Mouse (Mus musculus): ENCODE data around the gene Neb. TPM values are rescaled to one million over a fixed set of nuclear protein-coding genes. Genes with fewer than 3 reads are reported as not detected.

Gene Neb
- total RNA-seq, 2 experiments from 2014 or later: 0.02 to 0.29 TPM

GRCm38 (mm10) chr2:52377706-52378447 is 397 bp downstream of the Neb start:
- ATAC-seq (replicated peaks; ENCODE audit: poor library complexity): no peak

DNA sequence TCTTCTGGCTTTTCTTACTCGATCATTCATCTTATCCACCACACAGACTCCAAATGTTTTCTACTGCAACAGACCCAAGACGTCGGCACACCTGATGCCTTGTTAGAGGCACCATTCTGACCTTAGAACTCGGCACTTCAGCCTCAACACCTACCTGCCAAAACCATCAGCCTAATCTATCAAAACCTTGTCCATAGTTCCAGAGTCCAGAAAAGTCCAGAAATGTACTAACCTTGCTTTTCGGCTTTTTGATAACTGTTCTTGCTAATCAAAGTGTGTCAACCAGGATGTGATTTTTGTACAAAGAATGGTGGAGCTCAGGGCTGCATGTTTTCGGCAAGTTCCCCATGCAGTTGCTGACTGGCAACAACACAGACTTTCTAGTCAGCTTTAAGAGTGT is 3.6 kb downstream of the Neb start:
- ATAC-seq (replicated peaks; ENCODE audit: poor library complexity): no peak

DNA sequence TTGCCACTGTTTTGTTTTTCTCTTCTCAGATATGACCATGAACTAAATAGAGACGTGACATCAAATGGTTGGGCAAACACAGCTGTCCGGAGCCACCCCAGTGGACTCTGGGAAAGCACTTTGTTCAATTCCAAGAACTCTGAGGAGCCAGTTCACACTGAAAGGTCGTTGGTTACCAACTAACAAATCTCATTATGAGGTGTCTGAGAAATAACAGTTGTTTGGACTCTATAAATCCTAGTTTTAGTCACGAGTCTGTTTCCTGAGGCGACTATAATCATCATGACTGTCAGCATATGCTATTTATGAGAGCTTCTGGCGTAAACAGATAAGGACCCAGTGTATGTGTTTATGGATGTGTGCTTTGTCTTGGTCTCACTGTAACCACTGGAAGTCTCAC is 5.8 kb downstream of the Neb start:
- ATAC-seq (replicated peaks; ENCODE audit: poor library complexity): no peak

GRCm38 (mm10) chr2:52372080-52372479 is 6.2 kb downstream of the Neb start:
- ATAC-seq (replicated peaks; ENCODE audit: poor library complexity): no peak

- ATAC-seq (replicated peaks; ENCODE audit: poor library complexity): no peak
Measured at GRCm38 (mm10) chr2:52371066-52371465, 7.2 kb downstream of the Neb start.

DNA sequence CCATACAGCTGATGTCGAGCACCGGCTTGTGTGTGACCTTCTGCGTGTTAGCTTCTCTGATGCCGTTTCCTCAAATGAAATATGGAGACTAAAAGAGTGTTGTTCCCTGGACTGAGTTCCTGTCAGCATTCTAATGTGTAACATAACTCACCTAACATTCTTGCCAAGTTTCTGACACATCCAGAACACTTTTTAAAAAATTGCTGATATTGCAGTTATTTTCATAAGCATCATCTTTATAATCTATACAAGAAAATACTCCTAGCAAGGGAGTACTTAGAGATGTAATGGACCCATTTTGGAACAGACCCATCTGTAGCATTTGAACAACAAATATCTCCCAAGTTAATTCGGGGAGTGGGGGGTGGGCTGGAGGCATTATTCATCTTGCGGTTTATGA is 8.7 kb downstream of the Neb start:
- no peak for ATAC-seq (replicated peaks; ENCODE audit: poor library complexity)

DNA sequence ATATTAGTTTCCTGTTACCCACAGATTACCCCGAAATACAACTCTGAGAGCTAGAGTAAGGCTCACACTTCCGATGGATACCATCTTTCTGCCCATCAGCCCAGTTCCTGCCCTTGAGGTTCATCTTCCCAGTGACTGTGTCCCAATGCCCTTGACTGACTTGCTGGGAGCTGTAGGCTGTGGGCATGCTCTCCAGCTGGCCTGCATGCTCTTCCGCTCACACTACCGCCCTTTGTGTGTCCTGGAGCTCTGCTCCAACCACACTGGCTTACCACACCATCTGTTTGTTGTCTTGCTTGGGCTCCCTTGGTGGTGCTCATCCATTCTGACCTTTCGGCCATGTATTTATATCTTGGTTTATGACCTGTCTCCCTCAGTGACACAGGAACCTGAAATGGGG is 10.6 kb downstream of the Neb start:
- no peak for ATAC-seq (replicated peaks; ENCODE audit: poor library complexity)

DNA sequence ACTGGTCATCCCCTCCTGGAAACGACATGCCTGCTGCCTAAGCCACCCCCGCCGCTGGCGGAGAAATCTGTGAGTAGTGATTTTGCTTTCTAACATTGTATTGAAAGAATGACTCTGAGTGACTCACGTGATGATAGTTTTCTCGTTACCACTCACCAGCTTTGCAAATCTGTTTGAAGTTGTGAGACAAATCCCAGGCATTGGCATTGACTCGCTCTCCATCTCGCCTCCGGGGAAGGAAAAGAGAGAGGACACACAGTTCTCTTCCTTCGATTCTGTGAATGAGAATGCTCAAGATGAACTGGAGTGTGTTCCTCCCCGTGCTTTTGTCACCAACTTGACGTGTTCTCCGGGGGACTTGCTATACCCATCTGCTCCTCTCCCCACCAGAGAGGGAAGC is 11.0 kb downstream of the Neb start:
- ATAC-seq (replicated peaks; ENCODE audit: poor library complexity): no peak

- ATAC-seq (replicated peaks; ENCODE audit: poor library complexity): no peak
Measured at GRCm38 (mm10) chr2:52361086-52361485, 17.2 kb downstream of the Neb start.

GRCm38 (mm10) chr2:52359722-52360121 is 18.6 kb downstream of the Neb start:
- no peak for ATAC-seq (replicated peaks; ENCODE audit: poor library complexity)

DNA sequence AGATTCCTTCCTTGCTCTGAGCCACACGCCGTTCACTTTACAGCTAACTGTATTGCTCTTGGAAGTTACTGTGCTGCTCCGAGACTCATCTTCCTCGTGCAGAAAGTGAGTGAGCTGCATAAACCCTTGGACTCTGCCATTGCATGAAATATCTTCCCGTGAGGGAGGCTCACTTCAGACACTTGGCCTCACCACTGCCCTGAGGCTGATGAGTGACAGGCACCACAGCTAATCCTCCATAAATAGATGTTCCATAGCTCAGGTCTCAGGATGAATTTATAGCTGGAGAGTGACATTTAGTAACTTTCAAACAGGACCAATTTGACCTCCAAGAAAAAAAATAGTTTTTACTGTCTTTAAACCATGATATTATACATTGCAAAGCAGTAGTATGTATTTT is 20.1 kb downstream of the Neb start:
- ATAC-seq (replicated peaks; ENCODE audit: poor library complexity): no peak

- ATAC-seq (replicated peaks; ENCODE audit: poor library complexity): no peak
Measured at GRCm38 (mm10) chr2:52351029-52351428, 27.2 kb downstream of the Neb start.

DNA sequence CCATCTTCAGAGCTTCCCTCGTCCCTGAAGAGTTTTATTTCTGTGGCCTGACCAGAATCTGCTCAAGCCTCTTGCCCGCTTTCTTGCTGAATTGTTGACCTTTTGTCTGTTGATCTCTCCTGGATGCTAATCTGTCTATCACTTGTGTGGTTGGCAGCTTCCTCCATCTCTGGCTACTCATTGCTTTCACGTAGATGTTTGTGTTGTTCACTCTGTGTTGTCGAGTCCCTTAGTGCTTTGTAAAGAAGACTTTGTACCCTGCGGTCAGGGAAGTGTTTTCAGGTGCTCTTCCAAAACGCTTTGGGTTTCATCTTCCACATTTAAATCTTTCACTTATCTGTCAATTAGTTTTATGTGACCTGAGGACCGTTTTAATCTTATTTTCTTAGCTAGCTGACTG is 37.3 kb downstream of the Neb start:
- ATAC-seq (replicated peaks; ENCODE audit: poor library complexity): no peak

DNA sequence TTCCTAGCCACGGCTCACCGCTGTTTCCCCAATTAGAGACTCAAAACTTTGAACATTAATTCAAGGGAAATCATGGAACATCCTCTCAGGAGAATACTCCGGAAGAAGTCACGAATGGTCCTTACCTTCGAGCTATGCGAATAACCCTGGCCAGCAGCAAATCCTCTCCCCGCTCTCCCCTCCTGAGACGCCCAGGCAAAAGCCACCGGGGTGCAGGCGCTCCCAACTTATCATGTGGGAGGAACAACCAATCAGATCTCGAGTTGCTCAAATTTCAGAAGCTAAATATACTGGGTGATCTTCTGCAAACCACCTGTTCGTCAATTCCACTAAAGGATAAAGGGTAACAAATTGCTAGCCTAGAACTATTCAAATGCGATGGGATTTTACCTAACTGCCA is 42.7 kb downstream of the Neb start:
- no peak for ATAC-seq (replicated peaks; ENCODE audit: poor library complexity)

DNA sequence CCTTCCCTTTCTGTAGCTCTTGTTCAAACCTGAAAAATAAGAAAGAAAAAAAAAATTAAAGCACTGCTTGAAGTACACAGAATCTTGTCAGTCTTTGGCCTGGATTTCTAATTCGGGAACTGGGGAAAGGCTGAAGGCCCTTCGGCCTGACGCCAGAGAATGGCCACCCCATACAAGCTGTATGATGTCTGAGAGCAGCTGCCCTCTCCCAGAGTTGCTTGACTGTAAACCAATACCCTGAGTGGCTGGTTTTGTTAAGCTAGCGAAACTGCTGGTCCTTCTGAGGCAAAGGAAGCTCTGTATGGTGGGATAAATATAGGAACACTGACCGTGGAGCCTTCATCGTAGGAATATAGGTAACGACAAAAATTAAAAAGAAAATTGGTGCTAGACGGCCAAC is 43.2 kb downstream of the Neb start:
- no peak for ATAC-seq (replicated peaks; ENCODE audit: poor library complexity)

DNA sequence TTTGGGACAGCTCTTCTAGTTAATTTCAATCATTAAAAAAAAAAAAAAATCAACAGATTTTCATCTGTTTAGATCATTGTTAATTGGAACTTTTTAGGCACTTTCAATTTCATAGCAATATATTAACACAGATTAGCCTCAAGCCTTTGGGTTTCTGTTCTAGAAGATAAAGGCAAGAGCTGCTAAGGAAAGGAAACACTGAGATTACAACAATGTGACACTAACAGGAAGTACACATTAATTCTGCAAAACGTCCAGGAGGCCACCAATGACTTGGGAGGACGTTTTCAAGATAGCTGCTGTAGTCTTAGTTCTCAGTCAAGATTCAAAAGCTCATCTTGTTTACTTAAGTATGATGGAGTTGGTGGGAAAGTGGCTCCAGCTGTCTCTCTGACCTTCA is 44.7 kb downstream of the Neb start:
- ATAC-seq (replicated peaks; ENCODE audit: poor library complexity): peak; percentile 46; the same call in 1 of the 2 replicates

DNA sequence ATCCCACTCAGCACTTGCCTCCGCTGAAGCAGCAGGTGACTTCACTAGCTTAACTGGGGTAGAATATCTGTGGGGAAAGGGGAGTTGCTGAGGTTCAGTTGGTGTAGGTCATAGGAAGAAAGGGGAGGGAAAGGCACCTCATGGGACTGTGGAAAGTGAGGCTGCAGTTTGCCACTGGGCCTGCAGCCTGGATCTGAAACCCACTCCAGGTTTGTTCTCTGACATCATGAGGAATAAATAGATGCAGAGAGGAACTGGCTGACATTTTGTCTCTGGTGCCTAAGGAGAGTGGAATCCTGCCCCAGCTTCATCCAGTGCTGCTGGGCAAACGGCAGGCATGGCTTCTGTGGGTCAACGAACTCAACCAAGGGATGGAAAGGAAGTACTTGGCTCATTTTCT is 46.5 kb downstream of the Neb start:
- no peak for ATAC-seq (replicated peaks; ENCODE audit: poor library complexity)

DNA sequence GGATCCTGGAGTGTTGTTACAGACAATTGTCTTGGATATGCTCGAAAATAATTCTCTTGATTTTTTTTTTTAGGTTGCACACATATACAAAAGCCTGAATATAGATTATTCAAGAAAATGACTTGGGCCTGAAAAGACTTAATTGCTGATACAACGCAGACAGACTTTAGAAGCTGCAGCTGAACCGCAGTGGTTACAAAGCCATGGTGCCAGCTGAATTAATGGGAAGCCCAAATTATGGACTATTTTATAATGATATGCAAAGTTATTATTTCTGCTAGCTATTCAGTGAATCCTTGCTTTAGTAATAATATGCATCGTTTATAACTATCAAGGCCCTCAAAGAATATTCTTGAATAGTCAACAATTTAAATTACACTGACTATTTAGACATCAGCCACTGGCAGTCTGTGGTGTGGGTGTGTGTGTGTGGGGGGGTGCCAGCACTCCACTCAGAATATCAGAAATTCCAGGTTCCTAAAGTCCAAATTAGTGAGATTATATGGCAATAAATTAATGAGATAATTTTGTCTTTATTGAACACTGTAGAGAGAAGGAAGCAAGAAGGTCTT is 50.9 kb downstream of the Neb start:
- no peak for ATAC-seq (replicated peaks; ENCODE audit: poor library complexity)

DNA sequence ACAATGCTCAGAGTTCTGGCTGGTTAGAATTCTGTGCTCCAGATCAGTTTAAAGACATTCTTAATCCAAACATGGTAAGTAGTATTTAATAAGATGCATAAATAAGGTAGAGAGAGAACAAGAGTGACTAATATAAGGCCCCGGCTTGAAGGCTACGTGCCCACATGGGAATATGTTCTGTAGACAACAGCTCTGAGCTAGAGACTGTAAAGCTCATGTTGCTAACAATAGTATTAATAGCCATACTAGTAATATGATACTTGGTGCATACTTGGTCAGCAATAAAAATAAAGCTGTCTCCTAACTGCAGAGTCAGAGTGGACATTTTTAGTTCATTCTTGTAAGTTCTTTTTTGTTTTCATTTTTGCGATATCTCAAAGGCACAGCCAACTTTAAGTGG is 56.4 kb downstream of the Neb start:
- ATAC-seq (replicated peaks; ENCODE audit: poor library complexity): no peak

GRCm38 (mm10) chr2:52320175-52320574 is 58.1 kb downstream of the Neb start:
- no peak for ATAC-seq (replicated peaks; ENCODE audit: poor library complexity)

- ATAC-seq (replicated peaks; ENCODE audit: poor library complexity): peak; percentile 81
Measured at GRCm38 (mm10) chr2:52319020-52319567, 59.2 kb downstream of the Neb start.

DNA sequence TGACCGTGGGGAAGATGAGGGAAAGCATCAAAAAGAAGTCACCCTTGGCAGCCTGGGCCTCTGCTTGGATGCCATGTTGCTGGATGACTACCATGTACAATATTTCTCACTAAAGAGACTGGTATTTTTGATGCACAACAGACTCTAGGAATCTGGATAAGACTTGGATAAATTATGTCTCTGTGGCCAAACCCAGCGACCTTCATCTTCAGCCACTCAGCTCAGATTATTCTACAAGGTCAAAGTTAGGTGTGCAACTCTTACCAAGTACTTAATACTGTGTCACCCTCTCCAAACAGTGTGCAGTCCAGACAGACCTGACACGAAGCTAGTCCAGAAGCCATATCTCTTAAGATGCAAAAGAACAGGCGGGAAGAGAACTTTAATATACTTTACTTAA is 60.8 kb downstream of the Neb start:
- ATAC-seq (replicated peaks; ENCODE audit: poor library complexity): no peak

DNA sequence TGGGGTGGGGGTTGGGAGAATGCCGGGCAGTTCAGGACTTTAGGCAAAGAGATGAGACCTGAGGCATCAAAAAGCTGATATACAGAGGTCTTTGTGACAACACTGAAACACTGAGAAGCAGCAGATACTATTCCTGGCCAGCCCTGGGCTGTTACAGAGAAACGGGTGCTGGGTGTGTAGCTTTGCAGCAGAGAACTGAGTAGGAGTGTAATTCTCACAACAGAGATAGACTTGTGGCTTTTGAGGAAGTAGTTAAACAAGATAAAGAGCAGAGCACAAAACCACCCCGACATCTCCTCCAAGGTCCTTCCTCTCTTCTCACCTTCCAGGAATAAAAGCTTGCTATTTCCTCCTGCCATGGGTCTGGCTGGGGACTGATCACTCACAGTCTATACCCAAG is 62.5 kb downstream of the Neb start:
- ATAC-seq (replicated peaks; ENCODE audit: poor library complexity): peak; percentile 65
